Mouse (Mus musculus): Measurements from ENCODE around the gene E330009J07Rik.

Gene E330009J07Rik

GRCm38 (mm10) chr6:40430251-40430650, 5.7 kb downstream of the E330009J07Rik start:
- no peak for DNase-seq (ENCODE audit: low spot score in 2 of 2)

GRCm38 (mm10) chr6:40429521-40429931, 6.4 kb downstream of the E330009J07Rik start:
- DNase-seq (ENCODE audit: low spot score in 2 of 2), result no peak

- DNase-seq (ENCODE audit: low spot score in 2 of 2), result no peak
Observed at GRCm38 (mm10) chr6:40428696-40429095, 7.2 kb downstream of the E330009J07Rik start.

GRCm38 (mm10) chr6:40427441-40427840, 8.5 kb downstream of the E330009J07Rik start:
- DNase-seq (ENCODE audit: low spot score in 2 of 2), result no peak

GRCm38 (mm10) chr6:40423774-40424173, 12.2 kb downstream of the E330009J07Rik start:
- DNase-seq (ENCODE audit: low spot score in 2 of 2), result no peak

GRCm38 (mm10) chr6:40423013-40423412, 12.9 kb downstream of the E330009J07Rik start:
- no peak for DNase-seq (ENCODE audit: low spot score in 2 of 2)

DNA sequence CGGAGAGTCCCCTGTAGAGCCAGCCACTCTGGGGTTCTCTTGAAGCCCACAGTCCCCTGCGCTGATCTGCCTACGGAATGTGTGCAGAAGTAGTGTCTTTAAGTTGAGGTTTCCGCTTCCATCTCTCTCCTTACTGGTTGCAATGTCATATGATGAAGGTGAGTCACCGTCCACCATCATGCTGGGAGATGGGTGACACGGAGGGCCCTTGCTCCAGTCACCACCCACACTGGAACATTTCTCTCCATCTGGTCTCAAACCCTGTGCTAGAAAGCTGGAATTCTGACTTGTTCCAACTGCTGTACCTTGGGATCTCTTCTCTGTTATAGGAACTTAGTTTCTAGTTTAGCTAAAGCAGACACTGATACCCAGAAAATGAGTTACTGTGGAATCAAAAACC, 14.8 kb downstream of the E330009J07Rik start:
- DNase-seq (ENCODE audit: low spot score in 2 of 2), result no peak

- DNase-seq (ENCODE audit: low spot score in 2 of 2), result no peak
Observed at GRCm38 (mm10) chr6:40418386-40418785, 17.5 kb downstream of the E330009J07Rik start.

GRCm38 (mm10) chr6:40415799-40416198, 20.1 kb downstream of the E330009J07Rik start:
- no peak for DNase-seq (ENCODE audit: low spot score in 2 of 2)

DNA sequence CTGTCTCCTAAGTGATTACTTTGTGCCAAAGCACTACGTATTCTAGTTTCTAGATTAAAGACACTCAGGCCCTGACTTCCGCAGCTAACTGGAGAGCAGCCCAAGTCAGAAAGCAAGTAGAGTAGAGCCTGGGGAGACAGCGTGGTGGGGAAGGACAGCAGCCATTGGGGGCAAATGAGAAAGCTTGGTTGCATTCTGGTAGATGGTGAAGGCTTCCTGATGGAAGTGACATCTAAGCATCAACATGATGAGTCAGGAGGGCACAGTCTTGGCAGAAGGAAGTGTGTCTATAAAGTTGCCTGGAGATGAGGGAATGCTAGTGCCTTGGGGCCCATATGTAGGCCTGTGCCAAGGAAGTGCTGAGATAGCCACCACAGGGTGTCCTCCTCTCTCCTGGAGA, 22.4 kb downstream of the E330009J07Rik start:
- no peak for DNase-seq (ENCODE audit: low spot score in 2 of 2)

DNA sequence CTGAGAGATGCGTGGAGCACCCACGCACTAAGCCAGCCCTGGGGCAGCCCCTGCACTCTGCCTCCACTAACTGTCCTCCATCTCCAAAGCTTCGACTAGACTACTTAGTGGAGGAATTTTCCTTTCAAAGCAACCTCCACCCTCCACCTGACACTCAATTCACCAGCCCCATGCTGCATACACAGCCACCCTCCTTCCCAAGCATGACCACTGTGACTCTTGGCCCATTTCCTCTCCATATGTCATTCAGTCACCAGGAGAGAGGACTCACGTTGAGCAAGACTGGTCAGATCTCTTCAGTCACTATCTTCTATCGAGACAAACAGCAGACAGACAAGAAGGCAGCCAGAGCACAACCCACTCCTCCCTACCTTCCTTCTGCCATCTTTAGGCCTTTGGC, 22.9 kb downstream of the E330009J07Rik start:
- no peak for DNase-seq (ENCODE audit: low spot score in 2 of 2)

DNA sequence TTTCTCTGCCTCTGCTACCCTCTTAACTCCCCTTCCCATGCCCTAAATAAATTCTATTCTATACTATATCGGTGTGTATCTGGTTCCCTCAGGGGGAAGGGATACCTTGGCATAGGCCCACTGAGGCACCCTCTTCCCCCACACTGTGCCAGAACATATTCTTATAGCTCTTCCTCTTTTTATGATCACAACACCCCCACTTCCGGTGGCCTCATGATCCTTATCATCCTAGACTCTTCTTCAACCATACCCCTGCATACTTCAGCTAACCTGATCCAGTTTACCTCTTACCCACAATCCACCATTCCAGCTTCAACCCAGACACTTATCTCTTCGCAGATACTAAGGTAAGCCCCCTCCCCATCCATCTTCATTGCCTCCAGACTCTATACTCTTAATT, 24.9 kb downstream of the E330009J07Rik start:
- DNase-seq (ENCODE audit: low spot score in 2 of 2), result no peak

- no peak for DNase-seq (ENCODE audit: low spot score in 2 of 2)
Observed at GRCm38 (mm10) chr6:40403640-40404285, 32.2 kb downstream of the E330009J07Rik start.

- no peak for DNase-seq (ENCODE audit: low spot score in 2 of 2)
Observed at GRCm38 (mm10) chr6:40402031-40402430, 33.9 kb downstream of the E330009J07Rik start.

DNA sequence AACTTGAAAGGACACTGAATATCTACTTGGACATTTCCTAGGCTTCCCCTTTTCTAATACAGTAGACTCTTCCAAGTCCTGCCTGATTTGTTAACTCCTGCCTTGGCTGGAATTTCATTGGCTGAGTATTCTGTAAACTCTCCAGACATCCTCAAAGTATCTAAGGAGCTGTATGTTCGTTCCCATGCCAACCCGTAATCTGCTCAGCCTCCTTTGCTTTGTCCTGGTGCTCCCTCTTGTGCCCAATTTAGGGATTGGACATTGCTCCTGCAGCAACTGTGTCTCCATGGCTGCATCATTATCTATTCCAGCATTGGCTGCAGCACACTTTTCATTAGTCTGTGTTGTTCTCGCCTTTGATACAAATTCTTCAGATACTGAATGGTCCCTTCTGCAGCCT, 42.7 kb downstream of the E330009J07Rik start:
- peak; percentile 81 to 83 for DNase-seq (ENCODE audit: low spot score in 2 of 2)

DNA sequence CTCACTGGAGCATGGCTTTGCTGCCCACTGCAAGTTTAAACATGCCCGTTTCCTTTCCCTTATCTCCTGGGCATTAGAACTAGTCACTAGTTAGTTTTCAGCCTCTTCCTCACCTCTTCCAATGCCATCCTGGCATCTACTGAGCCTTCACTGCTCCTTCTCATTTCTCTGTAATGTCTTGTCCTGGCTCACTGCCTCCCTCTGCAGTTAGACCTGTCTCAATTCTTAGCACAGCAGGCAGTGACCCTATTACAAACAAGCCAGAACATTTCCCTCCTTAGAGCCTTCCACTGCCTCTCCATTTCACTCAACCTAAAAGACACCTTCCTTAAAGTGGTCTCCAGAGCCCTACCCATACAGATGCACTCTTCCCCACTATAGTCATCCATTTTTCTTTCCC, 45.0 kb downstream of the E330009J07Rik start:
- no peak for DNase-seq (ENCODE audit: low spot score in 2 of 2)

- no peak for DNase-seq (ENCODE audit: low spot score in 2 of 2)
Observed at GRCm38 (mm10) chr6:40388660-40389059, 47.3 kb downstream of the E330009J07Rik start.

DNA sequence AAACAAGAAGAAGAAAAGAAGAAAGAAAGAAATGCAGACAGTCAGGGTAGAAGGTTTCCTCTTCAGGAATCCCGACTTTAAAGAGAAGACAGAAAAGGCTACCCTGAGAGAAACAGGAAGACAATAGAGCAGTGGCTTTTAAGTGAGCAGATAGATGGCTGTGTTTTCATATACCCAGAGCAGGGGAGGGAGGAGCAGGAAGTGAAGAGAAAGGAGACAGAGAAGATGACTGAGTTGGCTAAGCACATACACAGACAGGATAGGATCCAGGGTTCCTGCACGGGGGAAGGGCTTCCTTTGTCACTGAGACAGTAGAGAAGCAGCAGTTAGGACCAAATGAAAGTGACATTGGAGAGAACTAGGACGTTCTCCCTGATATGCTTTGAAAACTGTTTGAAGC, 50.3 kb downstream of the E330009J07Rik start:
- DNase-seq (ENCODE audit: low spot score in 2 of 2), result no peak

- no peak for DNase-seq (ENCODE audit: low spot score in 2 of 2)
Observed at GRCm38 (mm10) chr6:40381908-40382307, 54.0 kb downstream of the E330009J07Rik start.

- DNase-seq (ENCODE audit: low spot score in 2 of 2), result no peak
Observed at GRCm38 (mm10) chr6:40380181-40380580, 55.8 kb downstream of the E330009J07Rik start.

- DNase-seq (ENCODE audit: low spot score in 2 of 2), result no peak
Observed at GRCm38 (mm10) chr6:40371031-40371430, 64.9 kb downstream of the E330009J07Rik start.

GRCm38 (mm10) chr6:40353360-40353759, 82.6 kb downstream of the E330009J07Rik start:
- DNase-seq (ENCODE audit: low spot score in 2 of 2), result no peak
